Mouse (Mus musculus): ENCODE measurements around the gene Agl.

The Agl gene

DNA sequence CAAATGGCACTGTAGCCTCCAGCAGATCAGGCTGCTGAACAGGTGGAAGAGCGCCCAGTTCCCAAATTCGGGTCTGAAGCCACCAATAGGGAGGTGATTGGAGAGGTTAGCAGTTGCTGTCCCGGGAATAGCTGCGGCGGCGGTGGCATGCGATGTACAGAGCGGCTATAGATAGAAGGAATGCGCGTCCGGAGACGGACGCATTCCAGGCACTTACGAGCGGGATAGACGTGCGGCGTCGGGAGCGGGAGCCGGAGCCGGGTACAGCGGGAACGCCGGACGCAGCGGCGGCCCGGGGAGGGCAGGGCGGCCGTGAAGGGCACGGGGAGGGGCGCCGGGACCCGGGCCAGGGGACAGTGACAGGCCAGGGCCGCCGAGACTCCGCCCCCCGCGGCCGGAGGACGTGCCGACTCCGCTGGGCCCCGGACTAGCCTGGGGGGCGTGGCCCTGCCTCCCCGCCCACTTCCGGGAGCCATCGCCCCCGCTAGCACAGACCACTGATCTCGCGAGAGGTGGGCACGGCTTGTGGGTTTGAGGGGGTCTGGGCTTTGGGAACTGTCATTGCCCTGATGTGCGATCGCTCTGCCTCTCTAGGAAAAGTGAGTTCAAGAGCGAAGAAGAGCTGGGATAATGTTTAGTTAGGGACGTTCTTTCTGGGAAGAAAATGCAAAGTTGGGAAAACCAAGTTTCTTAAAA is at the start of gene Agl:
TSS of gene Agl (minus strand) at position 356 of the 696 bp plus-strand sequence.
- DNase-seq (ENCODE audit: low read depth, low spot score): peak; percentile 82

DNA sequence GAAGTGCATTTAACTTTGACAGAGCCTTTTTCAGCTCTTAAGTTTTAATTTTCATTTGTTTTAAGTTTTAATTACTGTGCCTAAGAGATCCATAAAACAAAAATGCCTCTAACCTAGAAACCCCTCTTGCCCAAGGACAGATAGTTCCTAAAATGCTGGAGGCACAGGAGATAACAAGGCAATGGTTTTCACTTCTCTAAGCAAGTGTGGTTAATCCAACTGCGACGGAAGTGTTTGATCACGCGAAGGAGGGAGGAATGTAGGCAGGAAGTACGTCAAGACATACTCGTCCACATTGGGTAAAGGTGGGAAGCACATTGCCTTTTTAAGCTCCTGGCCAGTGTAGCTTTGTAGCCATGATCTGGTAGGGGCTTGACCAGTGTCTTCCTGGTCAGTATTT is 49.6 kb upstream of the Agl start:
- DNase-seq (ENCODE audit: low read depth, low spot score): no peak

DNA sequence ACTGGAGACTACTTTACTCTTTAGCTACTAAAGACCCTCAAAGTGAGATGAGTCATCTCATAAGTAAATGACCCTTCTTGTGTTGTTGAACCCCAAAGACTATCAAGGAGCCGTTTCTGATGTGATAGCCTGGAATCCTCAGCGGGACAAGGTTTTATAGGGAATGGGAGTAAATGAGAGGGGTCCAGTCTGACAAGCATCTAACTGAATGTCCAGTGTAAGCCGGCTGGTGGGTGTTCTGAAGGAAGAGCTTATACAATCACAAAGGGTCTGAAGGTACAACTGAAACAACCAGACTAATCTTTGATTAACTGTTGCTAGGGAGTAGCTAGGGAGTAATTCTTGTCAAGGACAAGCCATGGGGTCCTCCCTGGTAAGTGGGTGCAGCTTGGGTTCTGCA is 44.5 kb upstream of the Agl start:
- DNase-seq (ENCODE audit: low read depth, low spot score): no peak

DNA sequence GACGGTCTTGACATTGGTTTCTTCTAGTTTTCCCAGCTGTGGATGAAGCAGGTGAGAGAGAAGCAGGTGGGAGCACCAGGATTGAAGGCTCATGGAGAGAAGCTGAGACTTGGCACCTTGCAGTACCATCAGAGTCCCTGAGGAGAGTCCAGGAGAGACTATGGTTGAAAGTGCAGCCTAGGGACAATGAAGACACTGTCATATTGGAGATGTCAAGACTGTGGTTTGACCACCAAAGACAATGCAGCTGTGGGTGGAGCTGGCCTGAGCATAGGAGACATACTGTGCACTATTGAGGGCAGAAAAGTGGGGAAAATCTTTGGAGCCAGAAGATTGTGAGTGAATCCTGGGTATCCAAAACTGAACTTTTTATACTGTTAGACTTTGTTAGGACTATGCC is 42.4 kb upstream of the Agl start:
- DNase-seq (ENCODE audit: low read depth, low spot score): no peak

DNA sequence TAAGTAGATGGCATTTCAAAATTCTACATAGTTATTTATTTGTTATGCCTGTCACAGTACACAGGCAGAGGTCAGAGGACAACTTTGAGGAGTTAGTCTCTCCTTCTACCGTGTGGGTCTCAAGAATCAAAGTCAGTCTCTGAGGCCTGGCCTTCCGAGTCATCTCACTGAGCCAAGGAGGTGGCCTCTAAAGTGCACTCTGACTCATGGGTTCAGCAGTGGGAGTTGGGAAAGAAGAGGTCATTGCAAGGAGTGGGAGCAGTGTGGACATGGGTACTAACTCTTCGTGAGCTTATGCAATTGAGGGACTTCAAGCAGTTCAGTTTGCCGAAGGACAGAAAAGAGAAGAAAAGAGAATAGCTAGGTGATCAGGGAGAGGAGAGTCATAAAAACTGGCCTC is 41.0 kb upstream of the Agl start:
- DNase-seq (ENCODE audit: low read depth, low spot score): no peak

DNA sequence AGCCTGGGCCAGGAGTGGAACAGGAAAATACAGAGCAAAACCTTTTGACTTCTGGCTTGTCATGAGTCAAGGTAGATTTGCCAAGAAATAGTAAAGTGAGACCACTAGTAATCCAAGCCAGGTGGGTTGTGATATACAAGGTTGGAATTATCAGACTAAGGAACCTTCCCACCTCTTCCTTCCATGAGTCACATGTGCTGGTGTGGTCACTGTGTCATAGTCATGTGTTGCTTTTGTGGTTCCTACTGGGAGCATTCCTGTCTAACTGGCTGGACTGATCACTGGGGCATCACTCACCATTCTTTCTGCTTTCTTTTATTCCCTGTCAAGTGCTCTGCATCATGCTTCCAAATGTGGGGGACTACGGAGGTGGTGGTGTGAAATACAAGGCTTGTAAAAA is 40.1 kb upstream of the Agl start:
- no peak for DNase-seq (ENCODE audit: low read depth, low spot score)

DNA sequence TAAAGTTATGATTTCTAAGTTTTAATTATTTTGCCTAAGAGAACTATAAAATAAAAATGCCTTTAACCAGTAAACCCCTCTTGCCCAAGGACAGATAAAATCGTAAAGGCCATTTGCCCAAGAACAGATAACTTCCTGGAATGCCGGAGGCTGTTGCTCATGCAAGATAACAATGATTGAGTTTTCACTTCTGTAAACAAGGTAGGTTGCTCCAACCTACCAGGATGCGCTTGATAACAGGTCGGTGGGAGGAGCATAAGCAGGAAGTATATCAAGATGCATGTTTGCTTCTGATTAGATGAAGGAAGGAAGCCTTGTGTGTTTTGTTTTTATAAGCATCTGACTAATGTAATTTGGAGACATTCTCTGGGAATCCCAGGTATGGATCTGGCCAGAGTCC is 38.1 kb upstream of the Agl start:
- no peak for DNase-seq (ENCODE audit: low read depth, low spot score)

DNA sequence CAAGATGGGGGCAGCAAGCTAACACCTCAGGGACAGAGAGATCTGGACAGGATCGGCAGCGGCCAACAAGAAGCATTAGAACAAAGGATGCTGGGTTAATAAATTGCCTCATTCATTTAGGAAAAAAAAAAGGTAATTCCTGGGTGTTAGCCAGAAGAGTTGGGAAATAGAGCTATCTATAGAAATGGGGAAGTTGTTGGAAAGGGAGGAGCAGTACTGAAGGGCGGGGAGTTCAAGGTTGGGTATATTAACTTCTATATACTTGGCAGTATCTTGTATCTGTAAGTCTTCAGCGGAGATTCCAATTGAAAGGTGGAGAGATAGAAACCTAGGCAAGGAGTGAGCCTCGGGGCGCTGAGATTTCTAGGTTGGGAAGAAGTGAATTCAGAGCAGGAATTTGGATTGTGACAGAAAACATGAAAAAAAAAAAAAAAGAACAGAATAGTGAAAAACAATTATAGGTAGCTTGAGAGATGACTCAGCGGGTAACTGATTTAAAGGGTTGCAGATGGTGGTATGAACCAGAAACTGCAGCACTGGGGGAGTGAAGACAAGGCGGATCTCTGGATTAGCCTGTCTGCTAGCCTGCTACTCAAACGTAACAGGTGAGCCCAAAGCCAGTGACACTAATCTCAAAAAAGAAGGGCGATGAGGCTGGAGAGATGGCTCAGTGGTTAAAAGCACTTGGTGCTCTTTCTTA is 37.1 kb upstream of the Agl start:
- DNase-seq (ENCODE audit: low read depth, low spot score): no peak

DNA sequence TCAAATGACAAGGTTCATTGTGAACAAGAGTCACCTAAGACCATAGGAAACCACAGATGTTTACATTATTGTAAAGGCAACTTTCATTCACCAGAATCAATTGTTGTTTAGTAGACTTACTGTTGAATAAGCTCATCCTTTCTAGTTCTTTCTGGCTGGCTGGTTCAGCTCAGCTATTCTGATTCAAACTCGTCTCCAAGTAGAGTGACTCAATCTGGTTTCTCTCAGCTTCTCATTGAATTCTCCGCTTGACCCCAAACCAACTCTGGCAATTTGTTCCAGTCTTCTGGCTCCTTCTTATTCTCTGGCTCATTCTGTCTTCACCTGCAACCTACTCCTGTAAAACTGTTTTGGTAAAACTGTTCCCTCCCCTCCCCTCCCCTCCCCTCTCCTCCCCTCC is 33.3 kb upstream of the Agl start:
- no peak for DNase-seq (ENCODE audit: low read depth, low spot score)

DNA sequence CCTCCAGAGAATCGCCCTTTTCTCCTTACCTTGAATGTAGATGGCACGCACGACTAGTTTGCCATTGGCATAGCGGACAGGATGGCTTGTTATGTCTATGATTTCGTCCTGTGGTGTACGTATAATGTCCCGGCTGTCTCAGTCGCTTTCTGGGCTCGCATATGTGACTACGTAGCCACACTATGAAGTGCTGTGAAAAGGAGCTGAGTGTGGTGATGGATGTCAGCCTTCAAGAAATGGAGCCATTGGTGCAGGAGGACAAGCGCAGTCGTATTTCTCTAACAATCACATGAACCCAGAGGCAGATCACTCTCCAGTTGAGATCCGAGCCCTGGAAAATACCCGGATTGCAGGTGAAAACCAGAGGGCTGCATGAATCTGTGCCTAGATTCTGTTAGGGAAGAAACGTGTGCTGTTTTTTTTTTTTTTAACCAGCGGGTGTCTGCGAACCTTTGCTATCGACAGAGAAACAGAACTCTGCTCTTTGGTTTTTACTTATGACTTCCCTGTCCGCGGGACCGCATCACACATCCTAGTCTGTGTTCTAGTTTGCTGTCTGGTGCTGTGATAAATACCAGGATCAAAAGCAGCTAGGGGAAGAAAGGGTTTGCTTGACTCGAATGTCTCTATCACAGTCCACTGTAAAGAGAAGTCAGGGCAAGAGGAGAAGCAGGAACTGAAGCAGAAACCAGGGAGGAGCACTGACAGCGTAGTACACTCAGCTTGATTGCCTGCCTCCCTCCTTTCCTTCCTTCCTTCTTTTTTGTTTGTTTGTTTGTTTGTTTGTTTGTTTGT is 28.9 kb upstream of the Agl start:
- DNase-seq (ENCODE audit: low read depth, low spot score): no peak

DNA sequence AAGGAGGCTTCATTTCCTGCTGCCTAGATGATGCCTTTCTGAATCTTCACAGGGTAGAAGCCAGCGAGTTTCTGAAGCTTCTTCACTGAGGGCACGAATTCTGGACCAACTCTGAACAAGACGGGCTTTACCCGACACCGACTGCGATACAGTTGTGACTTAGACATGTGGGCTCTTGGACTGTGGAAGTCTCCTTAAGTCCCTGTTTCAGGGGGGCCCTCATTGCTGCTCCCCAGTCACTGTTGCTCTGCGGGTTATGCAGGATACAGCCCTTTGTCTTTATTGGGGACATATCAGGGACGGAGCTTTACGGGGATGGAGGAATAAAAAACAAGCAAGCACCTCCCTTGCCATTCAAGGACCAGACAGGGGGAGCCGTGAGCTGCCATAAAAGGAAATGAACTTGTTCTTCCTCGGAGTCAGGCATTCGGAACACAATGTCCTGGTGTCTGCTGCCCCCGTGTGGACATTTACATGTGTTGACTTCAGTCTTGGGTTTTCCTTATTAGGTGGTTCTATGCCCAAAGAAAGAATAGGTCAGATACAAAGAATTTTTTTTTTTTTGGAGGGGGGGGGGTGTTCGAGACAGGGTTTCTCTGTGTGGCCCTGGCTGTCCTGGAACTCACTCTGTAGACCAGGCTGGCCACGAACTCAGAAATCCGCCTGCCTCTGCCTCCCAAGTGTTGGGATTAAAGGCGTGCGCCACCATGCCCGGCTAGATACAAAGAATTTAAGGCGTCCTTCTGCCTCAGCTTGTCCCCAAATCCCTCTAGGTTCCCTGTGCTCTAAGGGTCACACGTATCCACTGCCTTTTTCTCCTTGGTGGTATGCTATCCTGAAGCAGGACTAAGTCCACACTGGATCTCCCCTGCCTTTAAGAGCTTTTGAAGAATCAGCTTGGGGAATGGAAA is 28.1 kb upstream of the Agl start:
- peak; percentile 82 for DNase-seq (ENCODE audit: low read depth, low spot score)

DNA sequence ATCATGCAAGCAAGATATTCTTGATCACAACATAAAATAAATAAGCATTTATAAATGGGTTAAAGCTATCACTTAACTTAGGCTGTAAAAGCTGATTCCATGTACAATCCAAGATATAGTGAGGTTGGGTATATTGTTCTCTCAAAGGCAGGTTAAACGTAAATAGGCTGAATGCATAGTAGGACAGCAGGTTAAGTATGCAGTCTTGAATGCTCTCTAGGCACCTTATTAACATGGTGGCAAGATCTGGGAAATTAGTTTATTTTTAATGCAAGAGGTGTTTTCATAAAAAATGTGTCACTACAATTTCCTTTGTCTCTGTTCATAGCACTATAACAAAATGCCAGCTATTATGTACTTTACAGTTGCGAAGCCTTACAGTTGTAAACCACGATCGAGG is 27.4 kb upstream of the Agl start:
- no peak for DNase-seq (ENCODE audit: low read depth, low spot score)

DNA sequence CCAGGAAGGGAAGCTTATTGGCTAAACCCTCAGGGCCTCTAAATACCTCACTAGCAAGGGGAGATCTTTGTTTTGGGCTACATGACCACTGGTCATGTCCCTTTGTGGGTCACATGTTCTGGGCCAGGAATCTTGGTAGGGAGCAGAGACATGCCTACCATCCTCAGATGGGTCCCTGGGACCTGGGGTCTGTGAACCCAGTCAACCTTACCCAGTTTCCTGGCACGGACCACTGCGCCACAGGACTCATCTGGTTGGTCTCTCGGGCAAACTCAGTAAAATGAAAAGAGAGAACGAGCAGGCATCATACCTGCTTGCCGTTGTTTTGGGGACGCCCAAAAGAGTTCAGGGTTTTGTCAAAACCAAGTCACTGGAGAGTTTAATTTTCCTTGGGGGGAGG is 26.3 kb upstream of the Agl start:
- no peak for DNase-seq (ENCODE audit: low read depth, low spot score)

DNA sequence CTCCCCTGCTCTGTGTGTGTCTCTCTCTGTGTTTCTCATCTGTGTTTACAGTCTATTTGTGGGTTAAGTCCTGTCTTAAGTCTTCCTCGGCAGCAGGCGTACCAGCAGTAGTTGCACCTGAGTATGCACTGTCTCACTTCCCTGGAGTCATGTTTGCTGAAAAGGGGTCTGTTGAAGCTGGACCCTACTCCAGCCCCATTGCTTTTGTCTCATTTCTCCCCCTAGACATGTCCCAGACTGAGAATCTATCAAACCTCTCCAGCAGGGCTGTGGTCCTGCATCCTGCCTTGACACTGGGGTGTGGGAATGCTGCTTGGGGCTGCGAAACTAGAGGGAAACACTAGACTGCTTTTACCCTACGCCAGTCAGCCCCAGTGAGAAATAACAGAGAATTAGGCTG is 25.5 kb upstream of the Agl start:
- DNase-seq (ENCODE audit: low read depth, low spot score): no peak

DNA sequence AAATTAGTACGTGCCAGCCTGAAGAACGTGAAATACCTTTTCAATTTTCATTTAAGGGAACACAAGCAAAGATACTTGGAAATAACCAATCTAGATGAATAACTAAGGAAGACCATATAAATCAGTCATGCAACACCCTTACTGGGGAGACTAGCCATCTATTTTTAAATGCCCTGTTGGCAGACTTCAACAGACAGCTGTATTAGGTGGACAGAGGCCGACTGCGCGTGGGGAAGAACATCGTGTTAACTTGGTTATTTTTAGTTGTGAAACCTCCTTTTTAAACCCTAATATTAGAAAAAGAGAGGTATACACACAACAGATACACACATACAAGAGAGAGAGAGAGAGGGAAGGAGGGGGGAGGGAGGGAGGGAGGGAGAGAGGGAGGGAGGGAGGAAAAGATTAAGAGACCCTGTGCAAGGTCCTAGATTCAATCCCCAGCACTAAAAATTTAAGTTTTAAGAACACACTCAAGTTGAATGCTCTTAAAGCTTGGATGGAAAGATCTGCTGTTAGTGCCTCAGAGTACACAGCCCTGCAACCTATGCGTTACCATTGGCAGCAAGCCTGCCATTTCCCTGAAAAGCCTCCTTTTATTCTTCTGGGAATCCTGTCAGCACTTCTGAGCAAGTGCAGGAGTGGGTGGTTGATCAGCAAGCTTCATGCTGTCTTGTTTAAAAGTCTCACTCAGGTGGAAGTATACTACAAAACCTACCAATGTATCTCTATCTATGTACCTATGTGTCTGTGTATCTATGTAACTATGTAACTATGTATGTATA is 24.8 kb upstream of the Agl start:
- DNase-seq (ENCODE audit: low read depth, low spot score): no peak

DNA sequence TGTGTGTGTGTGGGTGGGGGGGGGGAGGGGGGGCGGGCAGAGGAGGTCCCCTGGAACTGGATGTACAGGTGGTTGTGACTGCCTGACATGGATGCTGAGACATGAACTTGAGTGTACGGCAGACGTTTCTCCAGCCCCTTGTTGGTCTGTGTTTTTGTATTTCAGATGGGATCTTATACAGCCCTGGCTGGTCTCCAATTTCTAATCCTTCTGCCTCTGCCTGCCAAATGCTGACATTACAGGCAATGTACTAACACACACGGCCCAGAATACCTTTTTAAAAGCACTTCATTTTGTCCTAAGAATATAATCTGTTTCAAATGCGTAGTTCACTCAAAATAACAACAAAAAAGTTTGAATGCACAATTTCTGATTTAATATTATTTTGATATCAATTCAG is 23.4 kb upstream of the Agl start:
- no peak for DNase-seq (ENCODE audit: low read depth, low spot score)

DNA sequence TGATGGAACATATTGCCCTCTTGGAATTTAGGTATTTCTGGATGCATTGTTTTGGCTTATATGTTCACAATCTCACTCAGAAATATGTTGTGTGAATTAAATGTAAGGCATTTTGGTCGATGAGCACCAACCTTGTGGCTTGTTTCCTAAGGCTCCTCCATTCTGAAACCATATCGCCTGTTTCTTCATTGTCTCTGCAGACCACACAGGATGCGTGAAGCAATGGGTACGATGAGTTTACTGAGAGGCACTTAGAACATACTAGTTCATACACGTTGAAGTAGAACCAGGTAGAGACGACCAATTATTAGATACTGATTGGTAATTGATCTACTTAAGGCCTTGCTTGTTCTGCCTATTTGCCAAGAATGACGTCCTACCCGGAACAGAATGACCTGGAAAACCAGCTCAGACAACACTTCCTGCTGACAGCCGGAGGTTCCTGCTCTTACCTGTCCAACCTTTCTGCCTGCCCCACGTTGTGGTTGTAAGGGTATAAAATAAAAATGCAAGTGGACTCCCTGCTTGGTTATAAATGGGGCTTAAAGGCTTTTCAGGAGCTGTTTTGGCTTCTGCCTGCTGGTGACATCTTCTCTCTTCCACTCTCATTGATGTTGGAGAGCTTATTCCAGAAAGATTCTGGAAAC is 21.4 kb upstream of the Agl start:
- DNase-seq (ENCODE audit: low read depth, low spot score): no peak

DNA sequence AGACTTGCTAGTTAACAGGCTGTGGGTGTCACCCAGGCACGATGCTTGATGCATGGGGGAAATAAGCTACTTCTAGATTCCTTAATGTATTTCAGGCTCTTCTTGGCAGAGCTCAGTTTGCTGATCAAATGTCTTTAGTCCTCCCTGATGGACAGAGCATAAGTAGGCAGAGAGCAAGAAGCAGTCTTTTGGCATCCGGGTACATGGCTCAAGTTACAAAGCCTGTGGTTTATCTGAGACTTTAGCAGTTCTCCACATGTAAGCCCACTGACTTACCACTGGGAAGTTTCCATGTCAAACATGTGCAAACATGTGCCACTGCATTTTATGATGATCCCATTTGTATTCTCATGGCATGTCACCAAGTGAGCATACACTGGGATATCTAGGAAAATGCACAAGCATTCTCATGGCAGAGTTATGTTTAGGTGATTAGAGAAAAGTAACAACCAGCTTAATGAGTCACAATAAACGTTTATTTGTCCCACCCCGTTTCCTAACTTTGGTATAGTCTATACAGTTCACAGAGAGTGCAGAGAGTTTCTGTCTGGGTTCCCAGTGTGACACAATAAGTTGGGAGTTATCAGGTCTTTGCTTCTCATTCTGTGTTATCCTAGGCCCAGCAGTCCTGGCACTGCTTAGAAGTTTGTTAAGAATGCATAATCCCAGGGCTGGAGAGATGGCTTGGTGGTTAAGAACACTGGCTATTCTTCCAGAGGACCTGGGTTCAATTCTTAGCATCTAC is 18.7 kb upstream of the Agl start:
- no peak for DNase-seq (ENCODE audit: low read depth, low spot score)

DNA sequence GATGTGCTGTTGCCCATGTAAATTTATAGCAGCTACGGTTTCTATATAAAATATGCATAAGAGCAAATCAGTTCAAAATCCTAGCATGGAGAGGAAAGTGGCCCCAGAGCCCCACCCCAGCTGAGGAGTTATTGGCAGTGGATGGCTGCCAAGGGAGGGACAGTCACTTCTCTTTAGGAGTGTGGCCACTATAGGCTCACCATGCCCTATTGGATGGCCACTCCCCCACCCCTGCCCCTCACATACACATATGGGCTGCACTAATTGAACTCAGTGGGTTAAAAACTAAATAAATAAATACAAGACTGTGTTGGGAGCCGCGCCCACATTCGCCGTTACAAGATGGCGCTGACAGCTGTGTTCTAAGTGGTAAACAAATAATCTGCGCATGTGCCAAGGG is 9.3 kb upstream of the Agl start:
- no peak for DNase-seq (ENCODE audit: low read depth, low spot score)
